Mouse (Mus musculus) 3T3-L1 (cell line): Measurements from ENCODE around the gene Rsph4a.
A peak's percentile ranks its signal among the peaks of the same experiment; 100 is the strongest.
"Not testable (repeated sequence)": the region's sequence is repeated elsewhere in the genome, so short reads cannot be mapped to it uniquely, and the experiment has no call there.

Experiments used
- DNase-seq: peaks from one replicate; pipeline ENCODE4 v3.0.0-alpha.2; 2015; ENCODE audit warnings: low read depth, low spot score

Rsph4a gene

DNA sequence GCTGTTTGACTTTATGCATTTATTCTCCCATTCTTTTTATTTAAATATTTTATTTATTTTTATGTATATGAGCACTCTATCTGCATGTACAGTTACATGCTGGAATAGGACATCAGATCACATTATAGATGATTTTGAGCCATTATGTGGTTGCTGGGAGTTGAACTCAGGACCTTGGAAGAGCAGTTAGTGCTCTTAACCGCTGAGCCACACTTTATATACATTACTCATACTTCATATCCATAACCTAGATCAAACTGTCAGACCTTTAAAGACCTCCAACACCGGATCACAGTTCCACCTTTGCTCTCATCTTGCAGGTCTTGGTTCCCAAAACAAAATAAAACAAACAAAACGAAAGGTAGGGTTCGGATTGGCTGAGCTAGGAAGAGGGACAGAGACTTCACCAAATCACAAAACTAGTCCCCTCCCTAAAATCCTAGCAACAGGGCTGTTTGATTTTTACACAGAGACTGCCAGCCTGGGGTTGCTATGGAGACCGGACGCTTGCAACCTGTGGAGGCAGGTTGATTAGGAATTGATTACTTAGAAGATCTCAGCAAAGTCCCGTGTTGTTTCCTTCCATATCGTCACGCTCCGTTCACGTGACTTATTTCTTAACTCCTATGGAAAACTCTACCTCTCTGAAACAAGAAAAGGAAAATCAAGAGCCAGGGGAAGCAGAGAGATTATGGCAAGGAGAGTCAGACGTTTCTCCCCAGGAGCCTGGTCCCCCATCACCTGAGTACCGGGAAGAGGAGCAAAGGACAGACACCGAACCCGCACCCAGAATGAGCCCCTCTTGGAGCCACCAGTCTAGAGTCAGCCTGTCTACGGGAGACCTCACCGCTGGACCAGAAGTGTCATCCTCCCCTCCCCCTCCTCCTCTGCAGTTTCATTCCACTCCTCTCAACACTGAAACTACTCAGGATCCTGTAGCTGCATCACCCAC is at the start of gene Rsph4a:
Rsph4a (plus strand) TSS at position 582 of the 952 bp plus-strand sequence.
- DNase-seq, result peak; percentile 64

DNA sequence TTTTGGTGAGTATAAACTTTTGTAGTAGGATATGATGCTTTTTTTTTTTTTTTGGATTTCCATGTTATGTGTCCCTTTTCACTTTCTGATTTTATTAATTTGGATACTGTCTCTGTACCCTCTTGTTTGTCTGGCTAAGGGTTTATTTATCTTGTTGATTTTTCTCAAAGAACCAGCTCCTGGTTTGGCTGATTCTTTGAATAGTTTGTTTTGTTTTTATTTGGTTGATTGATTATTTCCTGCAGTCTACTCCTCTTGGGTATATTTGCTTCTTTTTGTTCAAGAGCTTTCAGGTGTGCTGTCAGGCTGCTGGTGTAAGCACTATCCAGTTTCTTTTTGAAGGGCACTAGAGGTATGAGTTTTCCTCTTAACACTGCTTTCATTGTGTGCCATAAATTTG is 47.5 kb upstream of the Rsph4a start, which contains the start of gene Sult3a1:
Sult3a1 (plus strand) TSS at position 301 of the 400 bp plus-strand sequence.
- no peak for DNase-seq

DNA sequence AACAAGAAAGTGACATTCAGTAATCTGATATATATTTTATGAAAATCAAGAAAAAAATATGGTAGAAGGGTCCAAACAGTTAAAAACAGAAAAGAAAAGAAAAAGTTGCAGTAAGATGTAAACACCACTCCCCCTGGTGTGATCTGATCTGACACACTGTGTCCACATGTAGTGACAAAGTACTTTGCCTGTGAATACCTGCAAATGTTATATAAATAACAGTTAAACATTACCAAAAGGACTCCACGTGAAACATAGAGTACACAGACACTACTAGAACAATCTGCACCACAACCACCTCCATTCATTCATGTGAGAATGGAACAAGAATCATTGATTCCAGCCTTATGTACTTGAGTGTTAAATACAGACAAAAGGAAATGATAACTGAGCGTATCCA is 38.9 kb upstream of the Rsph4a start:
- no peak for DNase-seq

DNA sequence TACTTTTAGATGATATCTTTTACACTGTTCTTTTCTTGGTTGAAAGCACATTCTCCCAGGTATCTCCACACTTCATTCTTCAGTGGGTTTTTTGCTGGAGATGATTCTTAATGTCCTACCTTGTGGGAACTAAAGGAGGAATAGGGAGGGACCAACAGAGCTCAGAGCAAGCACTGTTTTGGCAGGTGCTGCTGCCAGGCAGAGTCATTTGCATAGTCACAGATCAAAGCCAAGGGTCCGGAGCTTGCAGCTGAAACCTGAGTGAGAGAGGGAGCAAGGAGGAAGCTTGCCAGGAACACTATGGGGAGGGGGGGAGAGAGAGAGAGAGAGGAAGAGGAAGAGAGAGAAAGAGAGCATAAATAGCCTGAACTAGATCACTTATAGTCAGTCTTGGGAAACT is 34.5 kb upstream of the Rsph4a start:
- no peak for DNase-seq

DNA sequence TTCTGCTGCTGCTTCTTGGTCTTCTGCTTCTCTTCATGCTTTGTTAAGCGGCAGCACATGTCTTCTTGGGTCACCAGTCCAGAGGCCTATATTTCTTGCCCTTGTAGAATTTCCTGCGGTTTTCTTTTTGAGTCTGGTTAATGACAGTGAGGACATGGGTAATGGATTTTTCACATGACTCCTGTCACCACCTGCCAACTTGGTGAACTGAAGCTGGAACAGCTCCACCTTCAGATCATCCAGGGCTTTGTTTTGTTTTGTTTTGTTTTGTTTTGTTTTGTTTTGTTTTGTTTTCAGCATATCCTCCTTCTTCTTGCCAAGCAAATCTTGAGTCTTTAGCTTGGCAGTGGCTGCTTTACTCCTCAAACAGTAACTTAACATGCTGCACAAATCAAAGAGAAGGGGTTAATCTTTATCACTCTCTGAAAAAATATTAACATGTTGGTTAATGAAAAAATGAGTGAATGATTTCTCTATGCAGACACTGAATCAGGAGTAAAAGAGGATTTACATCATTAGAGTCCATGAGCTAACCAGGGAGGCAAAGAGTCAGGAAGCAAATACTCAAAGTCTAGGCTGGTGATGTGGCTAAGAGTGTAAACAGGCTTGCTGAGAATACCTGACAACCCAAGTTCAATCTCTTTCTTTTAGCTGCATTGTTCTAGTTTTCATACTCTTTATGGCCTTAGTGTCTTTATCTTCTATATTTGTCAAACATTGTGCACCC is 32.1 kb upstream of the Rsph4a start:
- no peak for DNase-seq

DNA sequence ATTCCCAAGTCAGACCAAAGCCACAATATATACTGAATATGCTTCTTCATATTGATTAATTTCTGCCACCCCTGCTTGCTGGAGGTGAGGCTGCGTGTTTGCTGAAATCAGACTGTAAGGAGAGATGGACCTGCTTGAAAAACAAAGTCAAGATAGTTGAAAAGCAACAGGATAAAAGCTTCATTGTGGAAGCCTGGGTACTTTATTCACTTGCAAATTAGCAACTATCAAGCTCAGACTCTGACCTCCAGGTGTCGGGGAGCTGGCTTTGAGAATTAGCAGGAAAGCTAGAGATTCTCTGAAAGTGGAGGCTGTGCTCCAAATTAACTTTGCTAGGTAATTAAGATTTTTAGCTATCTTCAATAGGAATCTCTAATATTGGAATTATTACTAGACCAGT is 22.5 kb upstream of the Rsph4a start:
- DNase-seq, result not testable (repeated sequence)

DNA sequence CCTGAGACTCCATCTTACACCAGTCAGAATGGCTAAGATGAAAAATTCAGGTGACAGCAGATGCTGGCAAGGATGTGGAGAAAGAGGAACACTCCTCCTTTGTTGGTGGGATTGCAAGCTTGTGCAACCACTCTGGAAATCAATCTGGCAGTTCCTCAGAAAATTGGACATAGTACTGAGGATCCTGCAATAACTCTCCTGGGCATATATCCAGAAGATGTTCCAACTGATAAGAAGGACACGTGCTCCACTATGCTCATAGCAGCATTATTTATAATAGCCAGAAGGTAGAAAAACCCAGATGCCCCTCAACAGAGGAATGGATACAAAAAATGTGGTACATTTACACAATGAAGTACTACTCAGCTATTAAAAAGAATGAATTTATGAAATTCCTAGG is 3.4 kb upstream of the Rsph4a start:
- not testable (repeated sequence) for DNase-seq

DNA sequence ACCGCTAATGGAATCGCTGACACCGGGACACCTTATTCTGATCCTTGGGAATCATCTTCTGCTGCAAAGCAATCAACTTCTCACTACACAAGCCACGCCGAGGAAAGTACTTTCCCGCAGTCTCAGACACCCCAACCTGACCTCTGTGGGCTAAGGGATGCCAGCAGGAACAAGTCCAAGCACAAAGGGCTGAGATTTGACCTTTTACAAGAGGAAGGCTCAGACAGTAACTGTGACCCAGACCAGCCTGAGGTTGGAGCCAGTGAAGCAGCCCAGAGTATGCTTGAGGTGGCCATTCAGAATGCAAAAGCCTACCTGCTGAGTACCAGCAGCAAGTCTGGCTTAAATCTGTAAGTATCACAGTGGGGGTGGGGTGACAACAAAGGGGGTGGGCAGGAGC is 578 bp downstream of the Rsph4a start:
- DNase-seq, result no peak

DNA sequence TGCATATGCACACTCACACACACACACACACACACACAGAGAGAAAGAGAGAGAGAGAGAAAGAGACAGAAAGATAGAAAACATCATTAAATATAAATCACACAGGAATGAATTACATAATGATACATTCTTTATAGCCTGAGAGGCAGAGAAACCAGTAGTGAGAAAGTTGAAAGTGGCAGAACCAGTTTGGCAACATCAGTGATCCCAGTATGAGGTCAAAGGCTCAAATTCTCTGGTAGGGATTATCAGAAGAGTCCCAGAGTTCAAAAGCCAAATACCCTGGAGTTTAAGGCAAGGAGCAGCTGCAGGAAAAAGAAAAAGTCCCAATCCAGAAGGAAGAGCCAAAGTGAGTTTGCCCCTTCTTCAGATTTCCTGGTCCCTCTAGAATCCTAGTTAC is 35.8 kb downstream of the Rsph4a start:
- no peak for DNase-seq

DNA sequence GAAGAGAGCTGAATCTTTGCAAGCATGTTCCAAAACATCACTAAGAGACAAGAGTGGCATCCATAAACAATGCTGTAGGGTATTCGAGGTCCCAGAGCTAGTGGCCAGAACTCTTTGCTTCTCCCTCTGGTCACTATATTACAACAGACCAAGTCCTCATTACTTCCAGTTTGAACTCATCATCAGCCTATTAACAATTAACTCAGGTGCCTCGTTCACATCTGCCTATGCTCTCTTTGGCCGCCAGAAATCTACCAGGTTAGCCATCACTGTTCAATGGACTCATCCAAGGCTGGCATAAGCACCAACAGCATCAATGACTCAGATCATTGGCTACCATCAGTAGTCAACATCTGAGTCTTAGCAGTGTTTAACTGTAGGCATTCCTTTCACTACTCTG is 40.5 kb downstream of the Rsph4a start:
- DNase-seq, result no peak

DNA sequence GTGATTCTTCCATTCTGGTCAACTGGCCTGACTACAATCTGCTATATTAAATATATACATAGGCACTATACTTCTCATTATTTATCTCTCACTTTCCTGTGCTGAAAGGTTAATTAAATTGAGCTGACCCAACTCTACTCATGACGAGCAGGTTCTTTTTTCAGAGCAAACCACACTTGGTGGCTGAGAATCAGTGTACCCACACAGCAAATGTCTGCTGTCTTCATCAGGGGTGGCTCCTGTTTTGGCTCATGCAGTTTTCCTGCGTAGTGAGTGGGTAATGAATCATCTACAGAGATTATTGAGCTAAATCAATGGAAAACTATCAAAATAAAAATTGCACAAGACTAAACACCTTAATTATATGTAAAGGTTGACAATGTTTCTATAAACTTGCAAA is 41.4 kb downstream of the Rsph4a start:
- no peak for DNase-seq

DNA sequence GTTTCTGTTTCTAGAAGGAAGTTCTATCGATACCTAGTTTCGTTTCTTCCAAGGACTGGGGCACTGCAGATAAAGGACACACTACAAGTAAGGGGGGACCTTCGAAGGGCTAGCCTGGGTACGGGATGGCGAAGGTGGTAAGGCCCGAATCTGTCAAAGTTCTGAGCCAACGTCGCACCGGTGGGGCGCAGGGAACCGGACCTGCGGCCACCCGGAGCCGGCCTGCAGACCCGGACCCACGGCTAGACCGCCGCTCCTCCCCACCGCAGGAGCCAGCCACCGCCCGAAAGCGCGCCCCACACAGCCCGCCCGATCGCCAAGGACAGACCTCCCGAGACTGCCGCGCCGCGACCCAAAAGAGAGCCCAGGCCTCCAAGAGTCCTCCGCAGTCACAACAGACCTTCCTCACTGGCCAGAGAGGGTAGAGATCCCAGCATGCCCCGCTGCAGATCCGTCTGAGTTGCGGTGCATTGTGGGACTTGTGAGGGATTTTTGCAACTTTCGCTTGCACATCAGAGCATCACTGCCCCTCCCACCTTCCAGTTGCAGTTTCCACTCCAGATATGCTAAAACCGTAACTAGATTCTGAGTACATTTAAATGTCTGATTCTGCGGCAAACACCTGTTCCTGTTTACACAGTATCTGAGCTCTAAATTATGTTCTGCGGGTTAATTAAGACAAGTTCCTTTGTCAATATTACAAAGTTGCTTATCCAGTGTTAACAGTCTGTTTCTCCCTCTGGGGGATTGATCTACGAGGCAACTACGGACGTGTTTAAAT is 46.1 kb downstream of the Rsph4a start, which contains the start of gene Zup1:
Zup1 (minus strand) TSS at position 467 of the 781 bp plus-strand sequence.
- peak; percentile 94 for DNase-seq

DNA sequence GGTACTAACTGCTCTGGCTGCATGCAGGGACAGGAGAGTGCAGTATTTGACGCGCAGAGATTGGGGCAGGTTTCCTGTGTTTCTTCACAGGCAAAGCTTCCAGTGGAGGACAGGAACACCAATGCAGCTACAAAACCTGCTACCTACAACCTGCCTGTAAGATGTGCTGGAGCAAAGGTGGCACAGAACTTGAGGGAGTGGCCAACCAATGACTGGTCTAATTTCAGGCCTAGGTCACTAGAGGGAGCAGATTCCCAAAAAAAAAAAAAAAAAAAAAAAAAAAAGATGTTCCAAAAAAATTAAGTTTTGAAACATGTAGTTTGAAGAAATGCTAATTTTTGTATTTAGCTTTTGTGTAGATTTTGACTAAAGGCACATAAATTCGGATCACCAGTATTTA is 47.6 kb downstream of the Rsph4a start:
- peak; percentile 39 for DNase-seq
